Mouse (Mus musculus) liver, embryonic 14.5 days (tissue): ENCODE measurements around the gene Slc35b1.

ENCODE experiments used
- CTCF ChIP-seq: IDR thresholded peaks from 2 replicates; pipeline ENCODE4 v1.5.1; 2016; ENCODE audit warnings: antibody characterized with exemption, low read depth, control low read depth
- EP300 ChIP-seq: IDR thresholded peaks from 2 replicates; pipeline ENCODE4 v1.6.1; 2016; ENCODE audit warnings: antibody characterized with exemption, low read depth

GRCm38 (mm10) chr11:95337129-95337813 is 47.2 kb upstream of the Slc35b1 start:
- TF ChIP-seq CTCF (no peak), EP300 (no peak; the same call in 1 of the 2 replicates)
